Mouse (Mus musculus): ENCODE measurements around the gene Fam114a2.

Gene Fam114a2

DNA sequence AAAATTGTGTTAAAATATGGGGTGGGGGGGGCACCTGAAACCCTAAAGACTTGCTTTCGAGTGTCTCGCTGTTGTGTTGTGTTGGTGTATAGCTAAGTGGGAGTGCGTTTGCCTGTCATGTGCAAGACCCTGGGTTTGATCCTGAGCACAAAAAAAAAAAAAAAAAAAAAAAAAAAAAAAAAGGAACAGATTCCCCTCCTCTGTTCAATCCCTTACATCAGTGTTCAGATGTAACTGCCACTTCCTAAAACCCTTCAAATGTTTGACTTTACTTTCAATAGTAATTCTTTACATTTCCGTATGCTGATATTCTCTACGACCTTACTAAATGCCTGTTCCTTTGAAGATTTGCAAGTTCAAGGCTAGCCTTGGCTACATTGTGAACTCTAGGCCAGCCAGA, 887 bp upstream of the Fam114a2 start:
- no peak for DNase-seq (ENCODE audit: low spot score)

DNA sequence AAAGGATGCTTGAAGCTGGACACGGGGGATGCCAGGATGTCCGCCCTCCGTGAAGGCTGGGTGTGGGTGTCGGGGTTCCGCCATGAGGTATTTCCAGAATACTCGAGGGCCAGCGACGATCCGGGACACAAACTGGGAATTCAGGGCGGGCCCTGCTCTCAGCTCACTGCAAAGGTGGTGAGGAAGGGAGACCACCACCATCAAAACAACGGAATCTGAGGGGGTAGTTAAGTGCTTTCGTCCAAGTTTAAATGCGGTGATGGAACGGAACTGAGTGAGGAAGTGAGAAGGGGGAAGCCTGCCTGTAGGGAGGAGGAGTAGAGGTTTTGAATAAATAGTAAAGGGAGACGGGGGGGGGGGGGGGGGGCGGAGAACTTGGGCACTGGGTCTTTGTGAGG, 333 bp upstream of the Fam114a2 start:
- no peak for DNase-seq (ENCODE audit: low spot score)

GRCm38 (mm10) chr11:57516946-57517441, 1.4 kb downstream of the Fam114a2 start:
- DNase-seq (ENCODE audit: low spot score), result no peak

DNA sequence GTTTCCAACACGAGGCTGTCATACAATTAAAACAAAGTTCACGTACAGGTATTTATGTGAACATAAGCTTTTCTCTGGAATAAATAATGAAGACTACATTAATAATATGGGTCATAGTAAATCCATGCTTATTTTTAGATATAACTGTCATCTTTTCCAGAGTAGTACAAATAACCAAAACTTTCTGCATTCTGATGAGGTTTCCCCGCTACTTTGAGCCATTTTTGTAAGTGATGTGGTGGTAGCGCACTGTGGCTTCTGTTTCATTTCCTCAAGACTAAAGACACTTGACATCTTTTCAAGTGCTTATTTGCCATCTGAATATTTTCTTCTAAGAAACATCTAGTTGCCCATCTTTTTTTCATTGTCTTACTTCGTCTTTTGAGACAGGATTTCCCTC, 3.2 kb downstream of the Fam114a2 start:
- no peak for DNase-seq (ENCODE audit: low spot score)

GRCm38 (mm10) chr11:57506899-57507298, 11.5 kb downstream of the Fam114a2 start:
- DNase-seq (ENCODE audit: low spot score), result no peak

DNA sequence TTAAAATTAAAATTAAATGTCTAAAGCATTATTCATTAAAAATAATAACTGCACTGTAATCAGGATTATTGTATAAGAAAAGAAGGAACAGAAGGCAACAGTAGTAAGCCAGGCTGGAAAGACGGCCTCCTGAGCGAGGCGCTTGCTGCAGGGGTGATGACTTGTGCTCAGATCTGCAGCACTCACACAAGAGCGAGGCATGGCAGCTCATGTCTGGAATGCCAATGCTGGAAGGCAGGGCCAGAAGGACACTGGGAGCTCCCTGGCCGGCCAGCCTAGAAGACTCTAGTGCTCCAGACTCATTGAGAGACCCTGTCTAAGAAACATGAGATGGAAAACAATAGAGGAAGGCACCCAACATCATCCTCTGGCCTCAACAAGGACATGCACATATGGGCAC, 15.3 kb downstream of the Fam114a2 start:
- no peak for DNase-seq (ENCODE audit: low spot score)

DNA sequence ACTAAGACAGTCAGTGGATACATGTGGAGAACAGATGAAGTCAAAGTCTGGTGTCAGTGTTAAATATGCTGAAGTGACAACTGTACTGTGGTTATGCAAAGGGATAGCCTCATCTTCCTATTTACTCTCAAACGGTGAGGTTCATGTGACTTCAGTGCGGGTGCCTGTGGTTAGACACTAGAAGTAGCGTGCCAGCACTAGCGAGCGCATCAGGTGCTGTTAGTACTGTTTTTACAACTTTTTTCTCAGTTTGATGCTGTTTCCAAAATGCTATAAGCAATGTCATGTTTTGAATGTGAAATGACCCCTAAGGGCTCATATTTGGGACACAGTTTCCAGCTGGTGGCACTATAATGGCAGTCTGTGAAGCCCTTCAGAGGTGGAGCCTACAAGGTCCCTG, 20.2 kb downstream of the Fam114a2 start:
- no peak for DNase-seq (ENCODE audit: low spot score)

GRCm38 (mm10) chr11:57497701-57498100, 20.7 kb downstream of the Fam114a2 start:
- no peak for DNase-seq (ENCODE audit: low spot score)

GRCm38 (mm10) chr11:57496462-57497039, 21.9 kb downstream of the Fam114a2 start:
- no peak for DNase-seq (ENCODE audit: low spot score)

DNA sequence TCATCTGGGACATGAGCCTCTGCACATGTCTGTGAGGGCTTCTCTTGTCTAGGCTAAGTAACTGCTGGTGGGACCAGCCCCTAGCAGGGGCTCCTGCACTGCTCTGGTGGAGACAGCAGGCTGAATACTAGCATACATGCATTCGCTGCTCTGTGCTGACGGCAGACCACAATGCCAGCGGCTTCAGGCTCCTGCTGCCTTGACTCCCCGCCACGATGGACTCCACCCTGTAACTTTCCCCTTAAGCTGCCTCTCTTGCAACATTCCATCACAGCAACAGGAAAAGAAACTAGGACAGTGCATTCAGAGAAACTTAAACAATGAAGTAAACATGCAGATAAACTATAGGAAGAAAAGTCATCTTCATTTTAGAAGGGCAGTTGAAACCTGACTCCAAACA, 30.0 kb downstream of the Fam114a2 start:
- DNase-seq (ENCODE audit: low spot score), result no peak

DNA sequence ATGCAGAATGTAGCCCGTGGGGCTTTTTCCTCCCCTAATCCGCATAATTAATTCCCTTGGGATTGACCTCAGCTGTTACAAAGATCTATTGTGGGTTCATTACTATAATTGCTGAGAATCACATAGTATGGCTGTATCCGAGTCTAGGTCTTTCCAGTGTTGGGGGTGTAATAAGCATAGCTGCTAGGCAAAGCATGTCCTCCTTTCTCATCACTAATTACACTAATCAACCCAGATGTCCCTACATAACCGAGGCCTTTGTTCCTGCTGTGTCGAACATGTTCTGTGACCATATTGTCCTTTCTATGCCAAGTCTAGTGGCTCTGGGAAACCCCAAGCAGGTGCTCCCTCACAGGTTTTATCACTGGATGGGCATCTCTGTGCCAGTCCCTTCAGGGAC, 40.3 kb downstream of the Fam114a2 start:
- no peak for DNase-seq (ENCODE audit: low spot score)

DNA sequence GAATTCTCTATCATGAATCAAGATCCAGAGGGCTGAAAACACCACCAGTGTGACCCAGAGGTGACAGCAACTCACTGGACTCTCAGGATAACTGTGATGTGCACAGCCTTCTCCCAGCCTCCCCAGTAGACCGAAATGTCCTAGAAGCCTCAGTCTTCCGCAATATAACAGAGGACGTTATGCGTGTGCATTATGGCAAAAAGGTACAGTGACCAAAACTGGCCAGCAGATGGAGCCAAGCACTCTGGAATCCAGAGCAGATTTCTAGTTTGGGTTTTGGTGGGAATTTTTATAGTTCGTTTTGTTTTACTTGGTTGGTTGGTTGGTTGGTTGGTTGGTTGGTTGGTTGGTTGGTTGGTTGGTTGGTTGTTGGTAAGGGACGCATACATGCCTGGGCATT, 43.3 kb downstream of the Fam114a2 start:
- DNase-seq (ENCODE audit: low spot score), result peak; percentile 49

DNA sequence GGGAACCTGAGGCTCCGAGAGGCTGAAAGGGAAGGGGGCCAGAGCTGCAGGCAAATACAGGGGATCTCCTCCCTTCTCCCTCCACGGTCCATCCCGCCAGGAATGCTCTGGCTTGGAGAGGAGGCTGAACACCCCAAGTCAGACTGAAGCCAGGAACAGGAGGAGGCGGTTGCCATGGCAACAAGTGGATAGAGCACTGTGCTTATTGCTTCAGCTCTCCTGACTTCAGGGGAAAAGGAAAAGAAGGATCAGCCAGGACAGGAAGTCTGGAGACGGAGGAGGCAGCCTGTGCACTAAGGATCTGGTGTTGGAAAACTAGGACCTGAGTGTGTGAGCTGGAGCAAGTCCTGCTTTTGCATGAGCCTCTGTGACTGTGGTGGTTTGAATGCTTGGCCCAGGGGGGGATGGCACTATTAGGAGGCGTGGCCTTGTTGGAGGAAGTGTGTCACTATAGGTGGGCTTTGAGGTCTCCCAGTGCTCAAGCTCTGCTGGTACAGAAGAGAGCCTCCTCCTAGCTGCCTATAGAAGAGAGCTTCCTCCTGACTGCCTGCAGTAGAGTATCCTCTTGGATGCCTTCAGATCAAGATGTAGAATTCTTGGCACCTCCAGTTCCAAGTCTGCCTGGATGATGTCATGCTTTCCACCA, 44.0 kb downstream of the Fam114a2 start:
- DNase-seq (ENCODE audit: low spot score), result no peak

GRCm38 (mm10) chr11:57470979-57471378, 47.4 kb downstream of the Fam114a2 start:
- no peak for DNase-seq (ENCODE audit: low spot score)

- no peak for DNase-seq (ENCODE audit: low spot score)
Observed at GRCm38 (mm10) chr11:57470056-57470455, 48.4 kb downstream of the Fam114a2 start.

- no peak for DNase-seq (ENCODE audit: low spot score)
Observed at GRCm38 (mm10) chr11:57468706-57469105, 49.7 kb downstream of the Fam114a2 start.

DNA sequence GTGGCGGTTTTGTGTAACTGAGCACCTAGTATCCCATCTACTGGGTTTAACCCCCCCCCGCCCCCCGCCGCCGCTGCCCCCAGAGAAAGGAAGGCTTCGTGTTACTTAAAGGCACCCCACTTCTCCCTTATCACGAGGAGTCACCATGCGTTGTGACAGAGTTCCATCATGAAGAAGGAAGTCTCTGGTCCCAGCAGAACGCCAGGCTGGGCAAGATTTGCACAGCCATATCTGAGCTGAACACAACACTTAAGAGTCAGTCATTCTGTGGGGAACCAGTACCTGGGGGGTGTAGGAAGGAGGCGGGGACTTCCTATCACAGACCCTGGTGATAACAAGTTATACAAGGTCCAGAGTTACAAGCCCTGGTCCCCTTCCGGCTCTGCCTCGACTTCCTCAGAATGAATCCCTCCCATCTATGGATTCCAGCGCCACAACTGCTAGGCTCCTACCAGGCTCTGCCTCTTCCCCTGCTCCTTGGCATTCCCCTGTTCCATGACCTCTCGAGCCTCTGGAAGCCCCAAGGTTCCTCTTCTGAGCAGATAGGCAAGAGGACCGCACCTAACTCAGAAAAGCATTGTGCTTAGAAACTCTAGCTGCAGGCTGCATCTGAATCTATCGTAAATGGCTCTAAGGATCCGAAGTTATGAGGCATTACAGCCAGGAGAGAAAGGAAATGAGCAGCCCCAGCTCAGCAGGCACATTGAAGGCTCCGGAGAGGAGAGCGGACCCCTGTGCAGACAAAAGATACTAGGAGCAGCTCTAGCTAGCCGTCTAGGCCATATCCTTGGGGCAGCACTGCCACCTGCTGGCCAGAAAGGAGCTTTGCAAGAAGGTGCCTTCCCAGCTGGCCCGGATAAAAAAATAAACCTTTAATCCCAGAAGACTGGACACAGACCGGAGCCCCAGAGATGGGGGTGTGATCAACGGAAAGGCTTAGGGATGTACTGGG, 51.0 kb downstream of the Fam114a2 start:
- DNase-seq (ENCODE audit: low spot score), result peak; percentile 30

DNA sequence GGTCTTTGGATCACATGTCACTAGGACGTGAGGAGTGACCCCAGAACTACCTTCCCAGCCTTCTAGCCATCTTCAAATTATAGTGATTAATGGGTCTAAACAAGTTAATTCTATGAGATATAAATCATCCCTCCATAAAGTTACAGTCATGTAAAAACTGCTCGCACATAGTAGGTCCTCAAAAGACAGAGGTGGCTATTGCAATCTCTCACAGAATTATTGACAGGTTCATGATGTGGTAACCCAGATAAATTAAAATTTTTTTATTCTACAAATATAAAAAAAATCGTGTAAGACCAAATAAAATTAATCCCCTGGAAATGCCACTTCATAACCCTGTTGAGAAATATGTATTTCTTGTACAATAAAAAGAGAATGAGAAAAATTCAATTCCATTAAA, 52.6 kb downstream of the Fam114a2 start:
- no peak for DNase-seq (ENCODE audit: low spot score)

GRCm38 (mm10) chr11:57465025-57465424, 53.4 kb downstream of the Fam114a2 start:
- no peak for DNase-seq (ENCODE audit: low spot score)

DNA sequence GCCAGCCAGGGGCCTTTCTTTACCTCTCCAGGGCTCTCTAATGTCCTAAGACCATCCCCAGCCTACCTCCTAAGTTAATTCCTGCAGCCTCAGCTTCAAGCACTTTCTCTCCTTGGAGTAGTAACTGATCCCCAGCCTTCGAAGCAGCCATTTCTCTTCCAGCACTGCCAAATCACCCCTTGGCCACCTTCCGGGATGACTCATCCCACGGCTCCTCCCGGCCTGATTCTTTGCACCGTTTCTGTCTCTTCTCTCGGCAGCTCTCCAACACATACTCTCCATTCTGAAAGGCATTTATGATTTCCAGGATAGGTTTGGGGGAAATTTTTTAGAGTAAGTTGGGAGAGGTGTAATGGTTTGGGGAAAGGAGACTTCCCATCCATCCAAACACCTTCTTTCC, 58.7 kb downstream of the Fam114a2 start:
- no peak for DNase-seq (ENCODE audit: low spot score)

DNA sequence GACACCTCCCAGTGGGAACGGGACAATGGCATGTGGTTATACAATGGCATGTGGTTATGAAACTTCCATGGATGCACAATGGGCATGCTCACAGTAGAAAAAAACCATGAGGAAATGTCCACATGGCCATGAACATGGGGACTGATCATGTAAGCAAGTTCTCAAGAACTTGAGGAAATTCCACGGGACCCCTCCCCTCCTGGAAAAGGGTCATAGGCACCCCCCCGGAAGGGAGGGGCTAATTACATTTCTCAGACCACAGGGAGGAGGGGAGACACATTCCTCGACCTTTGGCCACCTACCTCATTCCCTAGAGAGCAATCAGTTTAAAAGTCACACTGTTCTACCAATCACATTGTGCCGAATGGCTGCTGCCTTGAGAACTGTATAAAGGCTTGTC, 64.0 kb downstream of the Fam114a2 start:
- no peak for DNase-seq (ENCODE audit: low spot score)

DNA sequence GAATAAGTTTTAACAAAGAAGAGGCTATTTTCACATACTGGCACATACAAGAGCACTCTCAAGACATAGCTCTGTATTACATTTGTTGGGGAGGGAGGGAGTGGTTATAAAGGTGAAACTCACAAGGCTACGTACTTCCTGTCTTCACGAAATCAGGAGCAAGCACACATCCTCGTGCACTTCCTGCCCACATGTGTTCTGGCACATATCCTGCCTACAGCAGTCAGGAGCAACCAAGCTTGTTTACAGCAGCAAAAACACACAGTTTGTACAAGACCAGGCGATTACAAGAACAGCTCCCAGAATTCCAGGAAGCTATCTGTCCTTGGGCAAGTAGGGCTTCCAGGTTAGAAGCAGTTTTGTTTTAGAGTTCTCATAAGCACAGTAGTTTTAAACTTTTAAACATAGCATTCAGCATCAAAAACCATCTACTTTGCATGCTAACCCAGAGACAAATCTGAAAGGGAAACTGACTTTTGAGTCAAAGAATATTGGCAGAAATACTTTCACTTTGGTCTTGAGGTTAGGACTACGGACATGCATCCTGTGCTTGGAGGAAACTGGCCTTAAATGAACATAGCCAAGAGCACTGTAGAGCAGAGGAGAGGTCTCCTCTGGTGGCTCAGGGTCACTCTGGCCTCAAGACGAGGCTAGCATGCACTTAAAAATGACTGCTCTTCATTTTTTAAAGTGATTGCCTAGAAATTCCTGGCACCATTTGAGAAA, 73.0 kb downstream of the Fam114a2 start:
- no peak for DNase-seq (ENCODE audit: low spot score)
